Mouse (Mus musculus): Measurements from ENCODE around the gene Large1. TPM values are rescaled to one million over a fixed set of nuclear protein-coding genes. Genes with fewer than 3 reads are reported as not detected.

Large1 gene
- total and polyA plus RNA-seq, 3 experiments, result not detected

GRCm38 (mm10) chr8:73161564-73161963, 191.8 kb downstream of the Large1 start:
- DNase-seq (ENCODE audit: low read depth, low spot score), result no peak
- no peak overlapping the region for H3K4me3 ChIP-seq (ENCODE audit: control insufficient read depth in 1 of 2, insufficient read depth in 1 of 2, low read depth in 2 of 2, low read length in 2 of 2)

DNA sequence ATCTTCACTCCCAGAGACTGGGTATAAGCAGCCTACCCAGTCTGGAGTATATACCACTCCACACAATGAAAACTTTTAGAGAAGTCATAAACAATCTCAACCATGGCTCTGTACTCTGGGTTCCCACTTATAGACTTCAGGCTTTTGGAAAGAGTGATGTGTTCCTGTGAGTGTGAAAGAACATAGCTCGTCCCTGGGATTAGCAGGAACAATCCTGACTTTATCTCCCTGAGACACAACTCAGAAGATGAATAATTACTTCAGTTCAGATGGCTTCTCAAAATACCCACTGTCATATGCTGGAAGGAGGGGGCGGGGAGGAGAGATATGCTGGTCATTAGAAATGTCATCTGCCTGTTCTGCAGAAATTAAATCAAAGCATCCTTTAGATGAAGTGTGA, 192.4 kb downstream of the Large1 start:
- no peak overlapping the region for H3K4me3 ChIP-seq (ENCODE audit: control insufficient read depth in 1 of 2, insufficient read depth in 1 of 2, low read depth in 2 of 2, low read length in 2 of 2)
- no peaks in the 10 kb centered on the region for H3K27me3 ChIP-seq (ENCODE audit: control insufficient read depth in 1 of 2, insufficient read depth in 2 of 2, low read length in 2 of 2)
- no peak for TF ChIP-seq MAX (IDR thresholded peaks at IDR 0.05; ENCODE audit: low read length)
- TF ChIP-seq ZNF384 (IDR thresholded peaks at IDR 0.05; ENCODE audit: low read depth, low read length), result no peak
- TF ChIP-seq BHLHE40 (IDR thresholded peaks at IDR 0.05; ENCODE audit: borderline replicate concordance, low read depth, low read length), result no peak
- TF ChIP-seq SMC3 (IDR thresholded peaks at IDR 0.05; ENCODE audit: low read depth, low read length), result no peak
- no peak for TF ChIP-seq TAL1 (IDR thresholded peaks at IDR 0.05; ENCODE audit: low read length)
- TF ChIP-seq ZKSCAN1 (IDR thresholded peaks at IDR 0.05; ENCODE audit: low read depth, low read length), result no peak
- no peak for TF ChIP-seq MAZ (IDR thresholded peaks at IDR 0.05; ENCODE audit: low read depth, low read length)
- TF ChIP-seq MXI1 (IDR thresholded peaks at IDR 0.05; ENCODE audit: low read depth, low read length), result no peak
- no peak for TF ChIP-seq ZC3H11A (IDR thresholded peaks at IDR 0.05; ENCODE audit: low read depth, low read length)
- TF ChIP-seq E2F4 (IDR thresholded peaks at IDR 0.05; ENCODE audit: borderline replicate concordance, low read depth, low read length), result no peak
- TF ChIP-seq MEF2A (IDR thresholded peaks at IDR 0.05; ENCODE audit: extremely low read depth, insufficient replicate concordance, low read depth, low read length, poor library complexity, severe bottlenecking), result no peak
- no peak for TF ChIP-seq CHD2 (IDR thresholded peaks at IDR 0.05; ENCODE audit: low read length)
- no peak for TF ChIP-seq POLR2AphosphoS2 (IDR thresholded peaks at IDR 0.05; ENCODE audit: low read length)
- H3K9ac ChIP-seq (ENCODE audit: control insufficient read depth, low read depth, low read length, poor library complexity, severe bottlenecking), result no peak overlapping the region
- no peak overlapping the region for H3K27ac ChIP-seq (ENCODE audit: control insufficient read depth, low read depth, low read length)
- H3K36me3 ChIP-seq (ENCODE audit: control insufficient read depth in 1 of 2, insufficient read depth in 2 of 2, low read length in 2 of 2), result no peaks in the 10 kb centered on the region
- no peaks in the 10 kb centered on the region for H3K79me2 ChIP-seq (ENCODE audit: control insufficient read depth, insufficient read depth, low read length, poor library complexity)
- H3K4me1 ChIP-seq (ENCODE audit: control insufficient read depth in 1 of 2, insufficient read depth in 2 of 2, low read length in 2 of 2), result no peaks in the 10 kb centered on the region
- DNase-seq (ENCODE audit: low read depth, low spot score), result no peak
- no peaks in the 10 kb centered on the region for H3K9me3 ChIP-seq (replicated peaks; ENCODE audit: insufficient read depth, low read length)

More at GRCm38 (mm10) chr8:73161564-73161963, 191.8 kb downstream of the Large1 start:
- no peak overlapping the region for H3K27ac ChIP-seq (ENCODE audit: control insufficient read depth, low read depth, low read length)
- no peak for TF ChIP-seq MEF2A (IDR thresholded peaks at IDR 0.05; ENCODE audit: extremely low read depth, insufficient replicate concordance, low read depth, low read length, poor library complexity, severe bottlenecking)
- no peak for TF ChIP-seq ELF1 (IDR thresholded peaks at IDR 0.05; ENCODE audit: low read depth, low read length)
- no peak for TF ChIP-seq ZC3H11A (IDR thresholded peaks at IDR 0.05; ENCODE audit: low read depth, low read length)
- no peak for TF ChIP-seq MYB (IDR thresholded peaks at IDR 0.05; ENCODE audit: low read depth, low read length)
- no peak for TF ChIP-seq USF2 (IDR thresholded peaks at IDR 0.05; ENCODE audit: borderline replicate concordance in 1 of 2, insufficient read depth in 1 of 2, low read depth in 1 of 2, low read length in 2 of 2)
- TF ChIP-seq NELFE (IDR thresholded peaks at IDR 0.05; ENCODE audit: low read depth, low read length), result no peak
- no peak overlapping the region for H3K9ac ChIP-seq (ENCODE audit: control insufficient read depth, low read depth, low read length, poor library complexity, severe bottlenecking)
- H3K27me3 ChIP-seq (ENCODE audit: control insufficient read depth in 1 of 2, insufficient read depth in 2 of 2, low read length in 2 of 2), result no peaks in the 10 kb centered on the region
- no peaks in the 10 kb centered on the region for H3K4me1 ChIP-seq (ENCODE audit: control insufficient read depth in 1 of 2, insufficient read depth in 2 of 2, low read length in 2 of 2)
- H3K36me3 ChIP-seq (ENCODE audit: control insufficient read depth in 1 of 2, insufficient read depth in 2 of 2, low read length in 2 of 2), result no peaks in the 10 kb centered on the region
- H3K79me2 ChIP-seq (ENCODE audit: control insufficient read depth, insufficient read depth, low read length, poor library complexity), result no peaks in the 10 kb centered on the region
- no peaks in the 10 kb centered on the region for H3K9me3 ChIP-seq (replicated peaks; ENCODE audit: insufficient read depth, low read length)

Measured in MEL (cell line).